Mouse (Mus musculus): Measurements from ENCODE around the gene Zfp91. TPM values are rescaled to one million over a fixed set of nuclear protein-coding genes. Genes with fewer than 3 reads are reported as not detected.

Gene Zfp91
- polyA plus RNA-seq (2015; fragmentation: Nextera tagmentation; extraction: Ambion mirVana): 14.0 and 15.4 TPM in 2 replicates

- WGBS: under 1% methylated on average over 68 of the region's 76 CpGs
- peak; percentile 95 for ATAC-seq
- H3K36me3 ChIP-seq: no peaks in the 10 kb centered on the region
Measured at GRCm38 (mm10) chr19:12795511-12796327, at the start of gene Zfp91, which contains the start of gene Lpxn. Gene Zfp91, minus strand, starts transcription at chr19:12796126. Gene Lpxn, plus strand, starts transcription at chr19:12796193.

GRCm38 (mm10) chr19:12838507-12838906, 42.6 kb upstream of the Zfp91 start:
- WGBS: 89% methylated on average over 1 of the region's 1 CpGs
- Histone ChIP-seq H3K27me3 (replicated peaks) (no peaks in the 10 kb centered on the region), H3K4me1 (replicated peaks) (no peaks in the 10 kb centered on the region), H3K9ac (no peak overlapping the region), H3K4me2 (replicated peaks) (no peak overlapping the region), H3K9me3 (no peaks in the 10 kb centered on the region), H3K36me3 (no peaks in the 10 kb centered on the region), H3K27ac (no peak overlapping the region), H3K4me3 (replicated peaks) (no peak overlapping the region)
- no peak for ATAC-seq

More at GRCm38 (mm10) chr19:12795511-12796327, at the start of gene Zfp91, which contains the start of gene Lpxn:
- H3K4me1 ChIP-seq (replicated peaks): 0 out of 2 replicates have a peak, but pooled peaks cover 3% of the 10 kb centered on the region
- H3K27me3 ChIP-seq (replicated peaks): no peaks in the 10 kb centered on the region
- peak within 1 kb of the TSS; percentile 64 for H3K4me2 ChIP-seq (replicated peaks)
- H3K4me3 ChIP-seq (replicated peaks): peak within 1 kb of the TSS; percentile 95
- H3K9ac ChIP-seq: peak within 1 kb of the TSS; percentile 96
- no peaks in the 10 kb centered on the region for H3K9me3 ChIP-seq
- peak within 1 kb of the TSS; percentile 99 for H3K27ac ChIP-seq

- Histone ChIP-seq H3K27ac (no peak overlapping the region), H3K4me2 (replicated peaks) (no peak overlapping the region), H3K4me3 (replicated peaks) (no peak overlapping the region), H3K4me1 (replicated peaks) (no peaks in the 10 kb centered on the region), H3K36me3 (no peaks in the 10 kb centered on the region), H3K27me3 (replicated peaks) (no peaks in the 10 kb centered on the region), H3K9me3 (no peaks in the 10 kb centered on the region), H3K9ac (no peak overlapping the region)
- ATAC-seq: no peak
- WGBS: 60% methylated on average over 3 of the region's 3 CpGs
Measured at GRCm38 (mm10) chr19:12833625-12834024, 37.7 kb upstream of the Zfp91 start.

GRCm38 (mm10) chr19:12831559-12831958, 35.6 kb upstream of the Zfp91 start:
- ATAC-seq: no peak; the same call in 1 of the 2 replicates
- 56% methylated on average over 1 of the region's 1 CpGs for WGBS
- H3K9ac ChIP-seq: no peak overlapping the region
- H3K4me3 ChIP-seq (replicated peaks): no peak overlapping the region
- H3K4me1 ChIP-seq (replicated peaks): no peaks in the 10 kb centered on the region
- H3K4me2 ChIP-seq (replicated peaks): no peak overlapping the region
- H3K27ac ChIP-seq: no peak overlapping the region
- no peaks in the 10 kb centered on the region for H3K27me3 ChIP-seq (replicated peaks)
- H3K36me3 ChIP-seq: no peaks in the 10 kb centered on the region
- H3K9me3 ChIP-seq: no peaks in the 10 kb centered on the region

GRCm38 (mm10) chr19:12830823-12831430, 35.0 kb upstream of the Zfp91 start:
- no peak for ATAC-seq
- WGBS: 71% methylated on average over 2 of the region's 2 CpGs
- no peaks in the 10 kb centered on the region for H3K36me3 ChIP-seq
- H3K27me3 ChIP-seq (replicated peaks): no peaks in the 10 kb centered on the region
- H3K4me3 ChIP-seq (replicated peaks): no peak overlapping the region
- H3K9ac ChIP-seq: no peak overlapping the region
- H3K4me1 ChIP-seq (replicated peaks): no peaks in the 10 kb centered on the region
- H3K27ac ChIP-seq: no peak overlapping the region
- no peaks in the 10 kb centered on the region for H3K9me3 ChIP-seq
- H3K4me2 ChIP-seq (replicated peaks): no peak overlapping the region

- no peaks in the 10 kb centered on the region for H3K27me3 ChIP-seq (replicated peaks)
- no peak overlapping the region for H3K27ac ChIP-seq
- no peak for ATAC-seq
- H3K4me3 ChIP-seq (replicated peaks): no peak overlapping the region
- no peak overlapping the region for H3K9ac ChIP-seq
- H3K9me3 ChIP-seq: no peaks in the 10 kb centered on the region
- H3K36me3 ChIP-seq: no peaks in the 10 kb centered on the region
- no peak overlapping the region for H3K4me2 ChIP-seq (replicated peaks)
- no peaks in the 10 kb centered on the region for H3K4me1 ChIP-seq (replicated peaks)
- 64% methylated on average over 4 of the region's 4 CpGs for WGBS
Measured at GRCm38 (mm10) chr19:12824549-12824948, 28.6 kb upstream of the Zfp91 start.

- Histone ChIP-seq H3K4me1 (replicated peaks) (no peaks in the 10 kb centered on the region), H3K4me3 (replicated peaks) (no peak overlapping the region), H3K27me3 (replicated peaks) (no peaks in the 10 kb centered on the region), H3K4me2 (replicated peaks) (no peak overlapping the region), H3K27ac (no peak overlapping the region), H3K9me3 (no peaks in the 10 kb centered on the region), H3K9ac (no peak overlapping the region), H3K36me3 (no peaks in the 10 kb centered on the region)
- 36% methylated on average over 4 of the region's 4 CpGs for WGBS
- no peak for ATAC-seq
Measured at GRCm38 (mm10) chr19:12820383-12820782, 24.5 kb upstream of the Zfp91 start.

- no peak overlapping the region for H3K27ac ChIP-seq
- H3K4me2 ChIP-seq (replicated peaks): no peak overlapping the region
- no peaks in the 10 kb centered on the region for H3K4me1 ChIP-seq (replicated peaks)
- no peak overlapping the region for H3K4me3 ChIP-seq (replicated peaks)
- H3K9ac ChIP-seq: no peak overlapping the region
- H3K27me3 ChIP-seq (replicated peaks): no peaks in the 10 kb centered on the region
- 86% methylated on average over 1 of the region's 1 CpGs for WGBS
- H3K36me3 ChIP-seq: no peaks in the 10 kb centered on the region
- no peaks in the 10 kb centered on the region for H3K9me3 ChIP-seq
- ATAC-seq: no peak
Measured at GRCm38 (mm10) chr19:12818507-12818906, 22.6 kb upstream of the Zfp91 start.

GRCm38 (mm10) chr19:12813883-12814282, 18.0 kb upstream of the Zfp91 start:
- 76% methylated on average over 1 of the region's 1 CpGs for WGBS
- Histone ChIP-seq H3K4me1 (replicated peaks) (no peaks in the 10 kb centered on the region), H3K27ac (no peak overlapping the region), H3K4me3 (replicated peaks) (no peak overlapping the region), H3K9ac (no peak overlapping the region), H3K27me3 (replicated peaks) (no peaks in the 10 kb centered on the region), H3K36me3 (no peaks in the 10 kb centered on the region), H3K9me3 (no peaks in the 10 kb centered on the region), H3K4me2 (replicated peaks) (no peak overlapping the region)
- no peak for ATAC-seq

GRCm38 (mm10) chr19:12812644-12813364, 16.9 kb upstream of the Zfp91 start:
- no peak overlapping the region for H3K27ac ChIP-seq
- no peak overlapping the region for H3K9ac ChIP-seq
- no peaks in the 10 kb centered on the region for H3K4me1 ChIP-seq (replicated peaks)
- no peak for ATAC-seq
- H3K9me3 ChIP-seq: no peaks in the 10 kb centered on the region
- no peak overlapping the region for H3K4me3 ChIP-seq (replicated peaks)
- H3K4me2 ChIP-seq (replicated peaks): no peak overlapping the region
- no peaks in the 10 kb centered on the region for H3K27me3 ChIP-seq (replicated peaks)
- H3K36me3 ChIP-seq: no peaks in the 10 kb centered on the region
- 60% methylated on average over 1 of the region's 1 CpGs for WGBS

GRCm38 (mm10) chr19:12806214-12806613, 10.3 kb upstream of the Zfp91 start:
- no peaks in the 10 kb centered on the region for H3K9me3 ChIP-seq
- H3K27me3 ChIP-seq (replicated peaks): no peaks in the 10 kb centered on the region

GRCm38 (mm10) chr19:12805730-12806129, 9.8 kb upstream of the Zfp91 start:
- H3K36me3 ChIP-seq: no peaks in the 10 kb centered on the region
- H3K4me3 ChIP-seq (replicated peaks): no peak overlapping the region
- H3K9ac ChIP-seq: no peak overlapping the region
- H3K4me1 ChIP-seq (replicated peaks): no peaks in the 10 kb centered on the region
- H3K27me3 ChIP-seq (replicated peaks): no peaks in the 10 kb centered on the region
- 87% methylated on average over 3 of the region's 3 CpGs for WGBS
- no peak overlapping the region for H3K4me2 ChIP-seq (replicated peaks)
- no peak overlapping the region for H3K27ac ChIP-seq
- no peak for ATAC-seq
- no peaks in the 10 kb centered on the region for H3K9me3 ChIP-seq

More at GRCm38 (mm10) chr19:12806214-12806613, 10.3 kb upstream of the Zfp91 start:
- Histone ChIP-seq H3K4me2 (replicated peaks) (no peak overlapping the region), H3K9ac (no peak overlapping the region), H3K27ac (no peak overlapping the region), H3K4me1 (replicated peaks) (no peaks in the 10 kb centered on the region), H3K4me3 (replicated peaks) (no peak overlapping the region), H3K36me3 (no peaks in the 10 kb centered on the region)
- no peak for ATAC-seq
- WGBS: 63% methylated on average over 2 of the region's 2 CpGs
